Comparison of ENCODE assay signal across 11 mouse cellular contexts in the genomic region with DNA sequence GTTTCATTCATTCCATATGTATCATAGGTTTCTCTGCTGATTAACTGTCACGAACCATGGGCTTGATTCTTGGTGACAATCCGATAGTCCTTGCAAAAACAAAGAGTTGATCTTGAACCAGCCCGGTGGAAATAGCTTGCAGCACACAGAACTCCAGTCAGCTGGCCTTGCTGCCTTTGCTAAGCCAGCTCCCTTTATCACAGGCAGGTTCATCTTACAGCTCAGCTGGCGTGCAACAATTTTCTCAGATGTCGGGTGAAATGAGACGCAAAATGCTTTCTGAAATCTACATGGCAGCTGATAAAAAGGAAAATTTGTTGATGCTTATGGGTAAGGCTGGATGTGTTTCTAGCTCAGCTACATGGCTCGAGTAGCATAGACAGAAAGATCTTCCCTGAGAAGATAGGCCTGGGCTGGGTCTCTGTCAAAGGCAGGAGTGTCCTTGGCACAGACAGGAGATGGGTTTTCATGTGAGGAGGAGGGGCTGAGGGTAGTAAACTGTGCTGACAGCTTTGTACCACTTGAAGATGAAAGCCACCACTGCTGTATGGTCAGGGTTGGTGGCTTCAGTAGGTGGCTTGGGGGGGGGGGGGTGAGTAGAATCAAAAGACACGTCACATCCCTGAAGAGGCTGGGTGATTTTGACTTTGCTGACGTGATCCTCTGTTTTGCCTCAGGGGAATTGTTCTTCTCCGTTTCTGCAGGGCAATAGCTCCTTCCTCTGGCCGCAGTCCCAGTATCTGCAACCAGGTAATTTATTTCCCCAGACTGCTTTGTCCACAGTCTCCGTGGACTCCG. TPM values are rescaled to one million over a fixed set of nuclear protein-coding genes. Genes with fewer than 3 reads are reported as not detected.
DNase-seq lines count a peak whose midpoint lies in the region; ATAC-seq and TF ChIP-seq lines count a peak whose summit lies in the region.
"Had no signal": no experiment of that assay in that cellular context is flagged by ENCODE, and none has a peak within 500 bp of the region (broad histone marks: within the 10 kb centered on the region; RNA-seq: fewer than 3 reads in every experiment).

No protein-coding gene starts in this region.

- H3K27me3 ChIP-seq in kidney, adult 2 months (replicated peaks; ENCODE audit: control insufficient read depth, insufficient read depth, low read length): no peaks in the 10 kb centered on the region
- H3K27me3 ChIP-seq in intestine, embryonic 15.5 days (replicated peaks): no peaks in the 10 kb centered on the region
- no peaks in the 10 kb centered on the region for H3K27me3 ChIP-seq in neural tube, embryonic 14.5 days (ENCODE audit: control insufficient read depth, insufficient read depth, low read length)

- no peak for TF ChIP-seq POLR2A in kidney, adult 2 months (IDR thresholded peaks at IDR 0.05; ENCODE audit: low read depth, low read length)

- TF ChIP-seq CTCF in kidney, adult 2 months (conservative IDR thresholded peaks at IDR 0.05; ENCODE audit: insufficient read depth, insufficient read length, low read depth, low read length): peak; percentile 44

- ATAC-seq in intestine, embryonic 15.5 days: peak; percentile 42; the same call in 1 of the 2 replicates
- ATAC-seq in neural tube, embryonic 14.5 days (ENCODE audit: low read depth): 0 out of 2 replicates have a peak, but pooled peaks have one; percentile 22
- no peak for ATAC-seq in erythroblast, adult 5-6 weeks (replicated peaks; ENCODE audit: low FRiP score, poor library complexity, severe bottlenecking)

- H3K4me3 ChIP-seq in kidney, adult 2 months (ENCODE audit: insufficient read depth, low read depth, low read length): no peak overlapping the region
- H3K4me3 ChIP-seq in intestine, embryonic 15.5 days (replicated peaks): no peak overlapping the region
- no peak overlapping the region for H3K4me3 ChIP-seq in neural tube, embryonic 14.5 days (ENCODE audit: low read depth, low read length)

- H3K4me1 ChIP-seq in kidney, adult 2 months (ENCODE audit: control insufficient read depth, insufficient read depth, low read length): 0 out of 2 replicates have a peak, but pooled peaks cover 3% of the 10 kb centered on the region
- H3K4me1 ChIP-seq in intestine, embryonic 15.5 days (replicated peaks): no peaks in the 10 kb centered on the region
- no peaks in the 10 kb centered on the region for H3K4me1 ChIP-seq in neural tube, embryonic 14.5 days (ENCODE audit: control insufficient read depth, insufficient read depth, low read length)

- H3K36me3 ChIP-seq in kidney, adult 2 months (ENCODE audit: control insufficient read depth, insufficient read depth, low read length): no peaks in the 10 kb centered on the region
- no peaks in the 10 kb centered on the region for H3K36me3 ChIP-seq in intestine, embryonic 15.5 days
- no peaks in the 10 kb centered on the region for H3K36me3 ChIP-seq in neural tube, embryonic 14.5 days (ENCODE audit: control insufficient read depth, insufficient read depth, low read length)

- no peak overlapping the region for H3K4me2 ChIP-seq in intestine, embryonic 15.5 days (replicated peaks)
- H3K4me2 ChIP-seq in neural tube, embryonic 14.5 days (ENCODE audit: low read depth, low read length): no peak overlapping the region

- 50% methylated on average over 13 of the region's 13 CpGs for WGBS in kidney, adult 2 months
- 57% methylated on average over 13 of the region's 13 CpGs for WGBS in intestine, embryonic 15.5 days
- 44% methylated on average over 13 of the region's 13 CpGs for WGBS in neural tube, embryonic 14.5 days

- no peak overlapping the region for H3K9ac ChIP-seq in intestine, embryonic 15.5 days
- no peak overlapping the region for H3K9ac ChIP-seq in neural tube, embryonic 14.5 days (replicated peaks; ENCODE audit: low read depth, low read length)

- no peaks in the 10 kb centered on the region for H3K9me3 ChIP-seq in intestine, embryonic 15.5 days
- H3K9me3 ChIP-seq in neural tube, embryonic 14.5 days (ENCODE audit: control insufficient read depth, low read length): no peaks in the 10 kb centered on the region

- H3K27ac ChIP-seq in kidney, adult 2 months (ENCODE audit: insufficient read depth, low read depth, low read length): no peak overlapping the region
- no peak overlapping the region for H3K27ac ChIP-seq in intestine, embryonic 15.5 days
- peak overlapping the region; percentile 30; the same call in 1 of the 2 replicates for H3K27ac ChIP-seq in neural tube, embryonic 14.5 days (ENCODE audit: low read depth, low read length)
- H3K27ac ChIP-seq: macrophage had no signal

- DNase-seq in adrenal gland, adult 2 months: peak; percentile 35
- DNase-seq in adrenal gland, adult 8-10 months: no peak
- DNase-seq in kidney, adult 2 months: peak; percentile 51
- no peak for DNase-seq in kidney, adult 8-10 months
- DNase-seq in urinary bladder, adult 2 months (ENCODE audit: low spot score): no peak
- DNase-seq: gastrocnemius, postnatal 14 days; right cerebral cortex, postnatal 14 days had no signal

RNA-seq across cellular contexts. Expression of gene Tex35, which starts 45.0 kb away (rescaled TPM):
- total RNA-seq in adrenal gland, adult 2 months (2021): not detected
- not detected in 2 replicates for polyA plus RNA-seq in adrenal gland, adult 2 months (2012; rRNA removed)
- total RNA-seq in adrenal gland, adult 8-10 months (2022): not detected
- polyA plus RNA-seq in kidney, adult 2 months (2012; rRNA removed): 0.12 and 0.13 TPM in 2 replicates
- not detected in 2 replicates for polyA plus RNA-seq in intestine, embryonic 15.5 days (2015; fragmentation: Nextera tagmentation; extraction: Ambion mirVana)
- not detected in 2 replicates for polyA plus RNA-seq in neural tube, embryonic 14.5 days (2014; fragmentation: Nextera tagmentation; extraction: Ambion mirVana)
- total RNA-seq in erythroblast, adult 5-6 weeks (2015; ENCODE audit: low replicate concordance): not detected in 2 replicates
- total RNA-seq in erythroblast, adult 5-6 weeks (2017; ENCODE audit: low replicate concordance): not detected in 2 replicates
- not detected in 2 replicates for polyA plus RNA-seq in urinary bladder, adult 2 months (2012; rRNA removed)
- total RNA-seq: gastrocnemius, postnatal 14 days had no signal
- polyA plus RNA-seq: macrophage had no signal

Comparison
In these comparisons a context has a peak if more than half of its experiments do, and no peak if none do; other contexts are left out.
1. DNase-seq: peak in adrenal gland, adult 2 months (single experiment) and kidney, adult 2 months (single experiment); none in adrenal gland, adult 8-10 months (single experiment), kidney, adult 8-10 months (0 of 2) and urinary bladder, adult 2 months (single experiment).